Mouse (Mus musculus): ENCODE results near the gene Lgals9. TPM values are rescaled to one million over a fixed set of nuclear protein-coding genes. Genes with fewer than 3 reads are reported as not detected.
A peak's percentile ranks its signal among the peaks of the same experiment; 100 is the strongest.

The Lgals9 gene
- total and polyA plus RNA-seq, 3 experiments = 20.9 to 41.3 (median 22.4) TPM

GRCm38 (mm10) chr11:78920411-78920939 lies 64.3 kb downstream of the Lgals9 start, which contains the start of gene Nos2:
Gene Nos2 (plus strand): TSS chr11:78920787.
- DNase-seq = peak; percentile 59

- DNase-seq = no peak
Measured at GRCm38 (mm10) chr11:78919745-78920144, 65.0 kb downstream of the Lgals9 start.

GRCm38 (mm10) chr11:78916410-78916809 lies 68.3 kb downstream of the Lgals9 start:
- peak; percentile 26 for DNase-seq

GRCm38 (mm10) chr11:78915473-78915872 lies 69.3 kb downstream of the Lgals9 start:
- no peak for DNase-seq

Other genes with a start within 250 kb of the Lgals9 start
- gene Ccnq, start 233.2 kb downstream of the Lgals9 start, total RNA-seq (2021) = 10 to 100 TPM; 52.0 to 68.9 TPM
- 117 and 120 TPM in 2 replicates for gene Ccnq, start 233.2 kb downstream of the Lgals9 start, polyA plus RNA-seq (2012; rRNA removed)
- gene Lyrm9, start 158.4 kb downstream of the Lgals9 start, total RNA-seq (2021) = 10 to 100 TPM; 47.7 to 51.1 TPM
- 40.0 and 49.3 TPM in 2 replicates for gene Lyrm9, start 158.4 kb downstream of the Lgals9 start, polyA plus RNA-seq (2012; rRNA removed)
- 1 to 10 TPM in 1 of 2 experiments, under 1 TPM in 1; 0.89 to 1.9 TPM for gene Nos2, start 64.2 kb downstream of the Lgals9 start, total RNA-seq (2021)
- gene Nos2, start 64.2 kb downstream of the Lgals9 start, polyA plus RNA-seq (2012; rRNA removed) = 3.6 and 4.2 TPM in 2 replicates
- 10 to 100 TPM in 1 of 2 experiments, 1 to 10 TPM in 1; 9.1 to 14.6 TPM for gene Ksr1, start 161.5 kb upstream of the Lgals9 start, total RNA-seq (2021)
- 17.5 and 27.6 TPM in 2 replicates for gene Ksr1, start 161.5 kb upstream of the Lgals9 start, polyA plus RNA-seq (2012; rRNA removed)

All from adrenal gland, adult 2 months (tissue).